Mouse (Mus musculus): ENCODE data around the gene Mcfd2.
"Not testable (repeated sequence)": the region's sequence is repeated elsewhere in the genome, so short reads cannot be mapped to it uniquely, and the experiment has no call there.

Mcfd2 gene

GRCm38 (mm10) chr17:87265792-87266186, at the start of gene Mcfd2:
Gene Mcfd2, minus strand, starts transcription at chr17:87265935.
- DNase-seq (ENCODE audit: low read depth, low spot score), result peak; percentile 94

DNA sequence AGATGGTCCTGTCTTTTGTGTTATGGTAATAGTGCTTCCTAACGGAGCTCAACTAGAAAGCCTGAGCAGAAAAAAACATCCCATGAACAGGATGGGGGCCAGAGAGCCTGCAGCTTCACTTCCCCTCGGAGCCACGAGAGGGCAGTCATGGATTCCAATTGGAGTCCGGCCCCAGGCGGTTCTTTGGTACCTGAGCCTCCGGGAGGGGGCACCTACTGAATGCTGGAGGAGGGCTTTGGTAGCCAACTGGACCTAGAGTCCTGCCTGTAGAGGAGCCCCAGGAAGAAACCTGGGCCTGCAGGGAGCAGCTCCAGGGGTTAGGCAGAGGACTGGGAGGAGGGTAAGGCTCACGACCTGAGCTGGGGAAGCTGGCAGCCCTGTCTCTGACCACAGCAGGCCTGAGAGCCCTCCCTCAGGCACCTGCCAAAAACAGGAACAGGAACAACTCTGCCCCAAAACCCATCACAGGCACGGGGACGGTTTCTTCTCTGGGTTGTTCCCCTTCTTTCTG, 49.3 kb upstream of the Mcfd2 start:
- DNase-seq (ENCODE audit: low read depth, low spot score), result peak; percentile 79

- DNase-seq (ENCODE audit: low read depth, low spot score), result peak; percentile 62
These were observed 48.8 kb upstream of the Mcfd2 start for GRCm38 (mm10) chr17:87314530-87314946.

- DNase-seq (ENCODE audit: low read depth, low spot score), result no peak
These were observed 48.4 kb upstream of the Mcfd2 start for GRCm38 (mm10) chr17:87314121-87314520.

DNA sequence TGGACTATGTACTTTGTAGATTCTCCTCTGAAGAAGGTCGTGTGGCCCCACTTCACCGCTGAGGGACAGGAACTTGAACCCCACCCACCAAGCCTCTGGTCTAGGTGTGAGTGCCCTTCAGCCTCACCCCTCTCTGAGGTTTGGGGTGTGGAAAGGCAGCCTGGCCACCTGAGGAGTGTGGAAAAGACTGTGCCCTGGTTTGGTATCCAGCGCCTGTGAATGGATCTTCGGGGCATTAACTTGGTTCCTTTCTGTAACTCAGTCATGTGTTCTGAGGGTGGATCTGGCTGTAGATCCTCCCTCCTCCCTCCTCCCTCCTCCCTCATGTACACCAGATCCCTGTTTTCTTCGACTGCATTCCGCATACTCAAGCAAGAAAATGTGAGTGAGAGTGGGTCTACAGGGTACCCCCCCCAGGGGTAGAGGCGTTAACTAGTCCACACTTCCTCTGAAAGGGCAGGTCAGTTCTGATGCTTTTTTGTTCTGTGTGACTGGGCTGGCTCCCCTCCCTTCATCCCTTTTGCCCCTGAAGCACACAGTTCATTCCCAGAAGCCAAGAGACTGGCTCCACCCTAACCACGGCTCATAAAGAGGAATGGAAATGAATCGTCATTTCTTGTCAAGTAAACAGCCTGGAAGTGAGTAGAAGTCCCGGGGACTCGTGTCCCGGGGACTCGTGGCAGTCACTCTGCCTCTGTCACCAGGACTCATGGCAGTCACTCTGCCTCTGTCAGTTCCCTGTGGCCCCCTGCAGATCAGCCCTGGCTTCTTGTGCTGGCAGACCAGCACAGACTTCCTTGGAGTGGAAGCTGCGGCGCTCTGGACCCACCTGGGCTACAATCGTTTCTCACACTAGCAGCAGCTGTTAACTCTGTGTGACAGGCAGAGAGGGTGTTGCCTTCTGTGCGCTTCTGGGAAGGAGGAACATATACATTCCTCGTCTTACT, 47.5 kb upstream of the Mcfd2 start:
- DNase-seq (ENCODE audit: low read depth, low spot score), result no peak

DNA sequence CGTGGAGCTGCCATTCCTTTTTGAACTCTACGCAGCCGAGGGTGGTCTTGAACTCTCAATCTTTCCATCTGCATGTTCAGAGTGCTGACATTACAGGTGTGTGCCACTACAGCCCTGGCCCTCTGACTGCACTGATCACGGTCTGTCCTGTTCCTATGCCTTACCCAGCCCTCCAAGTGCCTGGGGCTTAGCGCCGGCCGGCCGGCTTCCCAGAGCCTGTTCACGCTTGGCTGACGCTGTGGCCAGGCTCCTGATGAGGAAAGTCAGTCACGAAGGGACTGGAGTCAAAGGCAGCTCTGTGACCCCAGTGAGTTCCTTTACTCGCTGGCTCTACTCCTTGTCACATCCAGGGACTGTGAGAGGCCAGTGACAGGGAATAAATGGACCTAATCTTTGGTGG, 46.6 kb upstream of the Mcfd2 start:
- no peak for DNase-seq (ENCODE audit: low read depth, low spot score)

DNA sequence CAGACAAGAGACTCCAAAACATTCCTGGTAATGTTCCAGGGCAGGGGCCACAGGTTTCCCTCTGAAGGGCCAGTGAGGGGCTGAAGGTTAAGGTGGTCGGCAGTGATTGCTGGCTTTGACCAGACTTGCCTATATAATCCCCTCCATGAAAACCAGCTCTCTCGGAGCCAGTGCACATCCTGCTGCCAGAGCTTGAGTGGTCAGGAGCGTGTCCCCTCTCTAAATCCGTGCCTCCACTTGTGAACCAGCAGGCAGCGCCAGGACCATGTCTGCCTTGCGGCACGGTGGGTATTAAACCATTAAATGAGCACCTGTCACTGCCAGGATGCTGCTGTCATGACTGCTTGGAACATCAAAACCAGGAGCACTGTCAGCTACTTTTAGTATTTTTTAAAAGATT, 44.8 kb upstream of the Mcfd2 start:
- no peak for DNase-seq (ENCODE audit: low read depth, low spot score)

GRCm38 (mm10) chr17:87309073-87309788, 43.5 kb upstream of the Mcfd2 start:
- no peak for DNase-seq (ENCODE audit: low read depth, low spot score)

GRCm38 (mm10) chr17:87306746-87307145, 41.0 kb upstream of the Mcfd2 start:
- DNase-seq (ENCODE audit: low read depth, low spot score), result no peak

GRCm38 (mm10) chr17:87305065-87305464, 39.3 kb upstream of the Mcfd2 start:
- DNase-seq (ENCODE audit: low read depth, low spot score), result no peak

- no peak for DNase-seq (ENCODE audit: low read depth, low spot score)
These were observed 38.6 kb upstream of the Mcfd2 start for GRCm38 (mm10) chr17:87304151-87304894.

DNA sequence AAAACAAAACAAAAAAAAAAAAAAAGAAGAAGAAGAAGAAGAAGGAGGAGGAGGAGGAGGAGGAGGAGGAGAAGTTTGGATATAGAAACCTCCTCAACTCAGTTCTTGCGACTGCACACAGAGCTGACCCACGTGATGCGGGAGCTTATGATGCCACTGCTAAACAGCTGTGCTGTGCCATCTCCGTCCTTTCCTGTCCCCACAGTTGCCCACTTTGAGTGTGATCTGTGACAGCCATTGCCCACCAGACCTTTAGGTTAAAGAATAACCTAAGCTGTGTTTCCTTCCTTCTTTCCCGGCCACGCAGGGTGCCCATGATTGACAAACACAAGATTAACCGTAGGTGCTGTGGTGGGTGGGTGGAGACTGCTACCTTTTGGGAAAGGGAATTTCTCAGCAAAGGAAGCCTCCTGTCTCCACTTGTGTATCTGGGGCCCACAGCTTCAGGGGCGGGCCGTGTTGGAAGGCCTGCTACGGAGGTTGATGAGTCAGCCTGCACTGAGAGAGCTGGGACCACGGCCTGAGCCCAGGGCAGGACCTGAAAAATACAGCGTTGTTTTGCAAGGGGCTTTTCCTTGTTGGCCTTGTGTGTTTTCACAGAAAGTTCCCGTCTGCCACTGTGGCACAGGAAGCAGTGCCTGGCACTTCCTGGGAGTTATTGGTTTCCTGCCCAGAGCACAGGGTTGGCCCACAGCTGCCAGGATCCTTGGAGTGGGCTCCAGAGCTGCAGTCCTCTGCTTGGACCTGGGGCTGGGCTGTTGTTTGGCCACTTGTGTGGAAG, 36.5 kb upstream of the Mcfd2 start:
- no peak for DNase-seq (ENCODE audit: low read depth, low spot score)

- DNase-seq (ENCODE audit: low read depth, low spot score), result not testable (repeated sequence)
These were observed 35.9 kb upstream of the Mcfd2 start for GRCm38 (mm10) chr17:87301607-87302006.

GRCm38 (mm10) chr17:87300340-87300739, 34.6 kb upstream of the Mcfd2 start:
- peak; percentile 36 for DNase-seq (ENCODE audit: low read depth, low spot score)

DNA sequence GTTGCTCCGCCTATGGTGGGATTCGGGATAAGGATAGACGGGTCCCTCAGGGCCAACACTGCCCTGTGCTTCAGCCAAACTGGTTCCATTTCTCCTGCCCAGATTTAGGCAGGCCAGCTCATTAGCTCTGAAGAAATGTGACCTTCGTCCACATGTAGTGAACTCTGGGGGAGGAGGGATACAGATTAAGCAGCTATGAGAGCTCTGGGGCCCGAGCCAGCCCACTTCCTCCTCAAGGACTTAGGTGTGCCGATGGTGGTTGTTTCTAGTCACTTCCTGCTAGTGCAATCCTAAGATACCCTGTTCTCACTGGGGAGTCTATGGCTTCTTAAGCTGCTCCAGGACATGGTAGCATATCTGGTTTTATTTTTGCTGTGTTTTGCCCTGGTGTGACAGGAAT, 33.2 kb upstream of the Mcfd2 start:
- peak; percentile 59 for DNase-seq (ENCODE audit: low read depth, low spot score)

DNA sequence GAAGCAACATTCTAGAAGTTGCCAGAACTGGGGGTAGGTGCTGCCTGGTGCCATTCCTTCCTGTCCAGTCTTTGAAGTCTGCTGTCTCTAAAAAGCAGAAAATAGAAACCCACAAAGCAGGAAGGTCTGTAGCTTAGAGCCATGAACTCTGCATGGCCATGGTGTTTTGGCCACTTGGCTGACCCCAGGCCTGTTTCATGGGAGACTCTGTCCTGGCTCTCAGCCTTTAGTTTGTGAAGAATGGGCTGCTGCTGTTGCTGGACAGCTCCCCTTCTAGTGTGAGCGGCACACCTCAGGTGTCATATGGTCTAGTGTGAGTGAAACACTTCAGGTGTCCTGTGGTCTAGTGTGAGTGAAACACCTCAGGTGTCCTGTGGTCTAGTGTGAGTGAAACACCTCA, 31.0 kb upstream of the Mcfd2 start:
- DNase-seq (ENCODE audit: low read depth, low spot score), result not testable (repeated sequence)

- no peak for DNase-seq (ENCODE audit: low read depth, low spot score)
These were observed 30.0 kb upstream of the Mcfd2 start for GRCm38 (mm10) chr17:87295738-87296137.

DNA sequence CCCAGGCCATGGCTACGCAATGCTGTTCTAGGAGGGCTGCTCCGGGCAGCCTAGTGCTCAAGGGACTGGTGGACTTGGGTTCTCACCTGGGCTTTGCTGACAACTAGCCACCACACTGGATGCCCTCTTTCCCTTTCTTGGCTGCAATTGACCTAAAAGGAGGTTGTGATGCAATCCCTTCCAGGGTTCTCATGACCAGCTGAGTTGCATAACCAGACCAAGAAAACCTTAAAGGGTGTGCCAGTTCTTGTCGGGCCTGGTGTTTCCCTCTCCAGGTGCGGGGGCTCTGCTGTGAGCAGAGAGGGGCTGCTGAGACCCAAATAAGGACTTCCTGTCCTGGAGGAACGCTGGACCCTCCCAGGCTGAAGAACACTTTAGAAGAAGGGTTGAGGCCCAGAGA, 27.4 kb upstream of the Mcfd2 start:
- DNase-seq (ENCODE audit: low read depth, low spot score), result no peak

GRCm38 (mm10) chr17:87291782-87292181, 26.0 kb upstream of the Mcfd2 start:
- no peak for DNase-seq (ENCODE audit: low read depth, low spot score)

DNA sequence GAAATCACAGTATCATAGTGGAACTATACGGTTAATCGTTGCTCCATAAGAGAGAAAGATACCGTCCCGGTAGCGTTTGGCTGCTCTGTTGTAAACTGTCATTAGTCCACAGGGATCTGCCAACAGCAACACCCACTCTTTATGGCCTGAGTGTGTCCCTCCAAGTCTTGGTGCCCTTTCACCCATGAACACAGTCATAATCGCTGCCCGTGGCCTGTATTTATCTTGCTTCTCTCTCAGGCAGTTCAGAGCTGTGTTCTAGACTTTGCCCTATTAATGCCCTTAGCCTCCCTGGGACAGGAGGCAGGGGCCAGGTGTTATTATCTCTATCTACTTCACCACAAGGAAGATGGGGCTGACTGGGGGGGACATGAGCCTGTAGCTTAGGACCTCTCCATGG, 25.3 kb upstream of the Mcfd2 start:
- no peak for DNase-seq (ENCODE audit: low read depth, low spot score)

- DNase-seq (ENCODE audit: low read depth, low spot score), result no peak
These were observed 23.6 kb upstream of the Mcfd2 start for GRCm38 (mm10) chr17:87289367-87289766.
